19 mouse cellular contexts compared by ENCODE assay signal in the genomic region with DNA sequence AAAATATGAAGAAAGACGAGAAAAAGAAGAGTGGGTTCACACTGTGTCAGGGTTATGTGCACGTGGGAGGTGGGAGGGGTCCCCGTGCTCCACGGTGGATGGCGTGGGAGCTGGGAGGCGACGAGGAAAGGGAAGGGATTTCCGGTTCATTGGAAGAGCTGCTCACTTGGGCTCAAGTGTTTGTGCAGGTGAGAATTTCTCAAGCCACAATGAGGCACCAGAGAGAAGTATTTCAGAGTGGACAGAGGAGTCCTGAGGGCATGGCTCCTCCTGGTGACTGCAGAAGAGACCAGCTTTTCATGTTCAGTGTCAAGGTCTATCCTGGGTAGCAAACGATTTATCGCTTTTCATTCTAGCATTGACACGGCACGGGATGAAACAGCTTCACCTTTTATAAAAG.
A peak's percentile ranks its signal among the peaks of the same experiment; 100 is the strongest.
DNase-seq lines count a peak whose midpoint lies in the region; ATAC-seq and TF ChIP-seq lines count a peak whose summit lies in the region.
"Had no signal": no experiment of that assay in that cellular context is flagged by ENCODE, and none has a peak within 500 bp of the region (broad histone marks: within the 10 kb centered on the region; RNA-seq: fewer than 3 reads in every experiment).

No protein-coding gene starts in this region.

- no peak overlapping the region for H3K4me3 ChIP-seq in heart, adult 2 months
- H3K4me3 ChIP-seq in heart, embryonic 10.5 days = no peak overlapping the region
- no peak overlapping the region for H3K4me3 ChIP-seq in midbrain, postnatal 0 days (ENCODE audit: low read depth, low read length)
- no peak overlapping the region for H3K4me3 ChIP-seq in midbrain, embryonic 14.5 days (replicated peaks; ENCODE audit: low read depth, low read length)
- H3K4me3 ChIP-seq: limb, embryonic 10.5 days; lung, embryonic 15.5 days; midbrain, embryonic 10.5 days; neural tube, embryonic 15.5 days had no signal

- peak overlapping the region; percentile 57 for H3K27ac ChIP-seq in heart, adult 2 months
- H3K27ac ChIP-seq in heart, embryonic 10.5 days = no peak overlapping the region
- H3K27ac ChIP-seq in midbrain, postnatal 0 days (ENCODE audit: low read depth, low read length) = no peak overlapping the region
- H3K27ac ChIP-seq in midbrain, embryonic 14.5 days (replicated peaks; ENCODE audit: low read depth, low read length) = no peak overlapping the region
- H3K27ac ChIP-seq: limb, embryonic 10.5 days; lung, embryonic 15.5 days; midbrain, embryonic 10.5 days; neural tube, embryonic 15.5 days had no signal

- no peaks in the 10 kb centered on the region for H3K9me3 ChIP-seq in heart, embryonic 10.5 days
- H3K9me3 ChIP-seq in midbrain, postnatal 0 days (ENCODE audit: low read length) = no peaks in the 10 kb centered on the region
- no peaks in the 10 kb centered on the region for H3K9me3 ChIP-seq in midbrain, embryonic 14.5 days (ENCODE audit: control insufficient read depth, low read length)
- H3K9me3 ChIP-seq: limb, embryonic 10.5 days; lung, embryonic 15.5 days; midbrain, embryonic 10.5 days; neural tube, embryonic 15.5 days had no signal

- peak; percentile 67 for TF ChIP-seq CTCF in heart, adult 2 months (IDR thresholded peaks at IDR 0.05)
- TF ChIP-seq CTCF in midbrain, postnatal 0 days (IDR thresholded peaks at IDR 0.05) = peak; percentile 15; the same call in 1 of the 2 replicates

- DNase-seq in adrenal gland, adult 2 months = peak; percentile 20
- no peak for DNase-seq in adrenal gland, adult 8-10 months
- DNase-seq in heart, adult 2 months = peak in 1 of 2 experiments; percentile 33
- DNase-seq in heart, embryonic 10.5 days (ENCODE audit: low spot score) = no peak
- peak; percentile 7 to 11 for DNase-seq in kidney, postnatal 36 days
- no peak for DNase-seq in kidney, postnatal 14 days
- DNase-seq in midbrain, postnatal 0 days (ENCODE audit: low spot score) = no peak
- DNase-seq in midbrain, embryonic 14.5 days = no peak
- DNase-seq: cerebellum, adult 9-11 months; gastrocnemius, postnatal 10 days; retina, postnatal 1 day; thymus, adult 2 months had no signal

- ATAC-seq in midbrain, postnatal 0 days (ENCODE audit: low FRiP score) = no peak
- ATAC-seq in midbrain, embryonic 14.5 days (ENCODE audit: low FRiP score, low TSS enrichment) = no peak
- ATAC-seq: activated CD4-positive, CD25-positive, alpha-beta regulatory T cell, adult 4 months; forebrain, embryonic 16.5 days; hindbrain, embryonic 16.5 days had no signal

- peak; percentile 76; the same call in 1 of the 2 replicates for TF ChIP-seq EP300 in heart, adult 2 months (IDR thresholded peaks at IDR 0.05; ENCODE audit: insufficient read depth, low read depth, low read length)

- H3K36me3 ChIP-seq in heart, adult 2 months (ENCODE audit: control insufficient read depth, insufficient read depth, low read length) = peaks cover 2% of the 10 kb centered on the region; the same call in 1 of the 2 replicates
- H3K36me3 ChIP-seq in heart, embryonic 10.5 days = no peaks in the 10 kb centered on the region
- H3K36me3 ChIP-seq in midbrain, postnatal 0 days (ENCODE audit: insufficient read depth, low read length) = no peaks in the 10 kb centered on the region
- H3K36me3 ChIP-seq in midbrain, embryonic 14.5 days (ENCODE audit: control insufficient read depth, insufficient read depth, low read length) = no peaks in the 10 kb centered on the region
- H3K36me3 ChIP-seq: limb, embryonic 10.5 days; lung, embryonic 15.5 days; midbrain, embryonic 10.5 days; neural tube, embryonic 15.5 days had no signal

- no peaks in the 10 kb centered on the region for H3K27me3 ChIP-seq in heart, adult 2 months (ENCODE audit: control insufficient read depth, insufficient read depth, low read length)
- peaks cover 9% of the 10 kb centered on the region for H3K27me3 ChIP-seq in heart, embryonic 10.5 days (ENCODE audit: insufficient read depth, poor library complexity, severe bottlenecking)
- H3K27me3 ChIP-seq in midbrain, postnatal 0 days (ENCODE audit: insufficient read depth, low read length) = 0 out of 2 replicates have a peak, but pooled peaks cover 3% of the 10 kb centered on the region
- H3K27me3 ChIP-seq in midbrain, embryonic 14.5 days (ENCODE audit: control insufficient read depth, insufficient read depth, low read length) = peaks cover 15% of the 10 kb centered on the region
- H3K27me3 ChIP-seq: lung, embryonic 15.5 days had no signal

- no peak overlapping the region for H3K9ac ChIP-seq in heart, adult 2 months (ENCODE audit: low read depth, low read length)
- no peak overlapping the region for H3K9ac ChIP-seq in midbrain, postnatal 0 days (replicated peaks; ENCODE audit: low read length, poor library complexity, severe bottlenecking)
- H3K9ac ChIP-seq in midbrain, embryonic 14.5 days (replicated peaks; ENCODE audit: low read length) = no peak overlapping the region
- H3K9ac ChIP-seq: lung, embryonic 15.5 days; neural tube, embryonic 15.5 days had no signal

- H3K4me1 ChIP-seq in heart, adult 2 months (ENCODE audit: control insufficient read depth, insufficient read depth, low read length) = peaks cover 18% of the 10 kb centered on the region
- H3K4me1 ChIP-seq in heart, embryonic 10.5 days = peaks cover 17% of the 10 kb centered on the region
- peaks cover 7% of the 10 kb centered on the region; the same call in 1 of the 2 replicates for H3K4me1 ChIP-seq in midbrain, postnatal 0 days (ENCODE audit: insufficient read depth, low read length)
- peaks cover 13% of the 10 kb centered on the region for H3K4me1 ChIP-seq in midbrain, embryonic 14.5 days (ENCODE audit: control insufficient read depth, insufficient read depth, low read length)

- intact Hi-C loops in heart, adult 2 months (cut with DNase I) = loop anchor here (1.0 to 2.0 kb wide), 3 partner anchors 30 to 95 kb away; no protein-coding TSS in a partner anchor

- H3K79me2 ChIP-seq in heart, adult 2 months (replicated peaks; ENCODE audit: control insufficient read depth, insufficient read depth, low read length) = no peaks in the 10 kb centered on the region

- 61% methylated on average over 12 of the region's 12 CpGs for WGBS in heart, adult 2 months
- 78% methylated on average over 12 of the region's 12 CpGs for WGBS in heart, embryonic 10.5 days
- WGBS in midbrain, postnatal 0 days = 82% methylated on average over 12 of the region's 12 CpGs
- WGBS in midbrain, embryonic 14.5 days = 83% methylated on average over 12 of the region's 12 CpGs

- no peak overlapping the region for H3K4me2 ChIP-seq in midbrain, postnatal 0 days (ENCODE audit: low read depth, low read length, poor library complexity, severe bottlenecking)
- no peak overlapping the region for H3K4me2 ChIP-seq in midbrain, embryonic 14.5 days (ENCODE audit: low read length)
- H3K4me2 ChIP-seq: lung, embryonic 15.5 days; neural tube, embryonic 15.5 days had no signal

- no peak for TF ChIP-seq POLR2A in heart, adult 2 months (IDR thresholded peaks at IDR 0.05; ENCODE audit: insufficient read depth, low read depth, low read length)

Comparison
In these comparisons a context has a peak if more than half of its experiments do, and no peak if none do; other contexts are left out.
1. DNase-seq: peak in adrenal gland, adult 2 months (single experiment) and kidney, postnatal 36 days (2 of 2); none in adrenal gland, adult 8-10 months (single experiment), heart, embryonic 10.5 days (single experiment), kidney, postnatal 14 days (single experiment), midbrain, postnatal 0 days (single experiment) and midbrain, embryonic 14.5 days (single experiment).